Mouse (Mus musculus) myocyte (in vitro differentiated cells): Measurements from ENCODE around the gene Camta1. TPM values are rescaled to one million over a fixed set of nuclear protein-coding genes. Genes with fewer than 3 reads are reported as not detected.

Experiments
- H3K27me3 ChIP-seq: one replicate; pipeline ENCODE4 v1.6.1; 2011; ENCODE audit not compliant: control insufficient read depth, insufficient read depth, insufficient read length
- H3K36me3 ChIP-seq: one replicate; pipeline ENCODE4 v1.6.1; 2011; ENCODE audit not compliant: control insufficient read depth, insufficient read depth
- H3K4me2 ChIP-seq: one replicate; pipeline ENCODE4 v1.6.1; 2011; ENCODE audit warnings: low read depth, control low read depth
- H3K4me3 ChIP-seq: one replicate; pipeline ENCODE4 v1.5.1; 2011; ENCODE audit warnings: mild to moderate bottlenecking, control low read depth, moderate library complexity
- H3K79me2 ChIP-seq: one replicate; pipeline ENCODE4 v1.6.1; 2011; ENCODE audit not compliant: control insufficient read depth, insufficient read depth
- H3ac ChIP-seq: one replicate; pipeline ENCODE4 v1.6.1; 2011; ENCODE audit not compliant: control insufficient read depth, insufficient read length
- CEBPB ChIP-seq: IDR thresholded peaks from 2 replicates; pipeline ENCODE4 v1.6.1; 2011; ENCODE audit warnings: mild to moderate bottlenecking, moderate library complexity; ENCODE audit not compliant: poor library complexity, insufficient read depth, severe bottlenecking
- E2F4 ChIP-seq: IDR thresholded peaks from one replicate; pipeline ENCODE4 v1.6.1; 2011; ENCODE audit warnings: mild to moderate bottlenecking, control low read depth, moderate library complexity; ENCODE audit not compliant: insufficient read depth
- MAX ChIP-seq: IDR thresholded peaks from one replicate; pipeline ENCODE4 v1.6.1; 2011; ENCODE audit warnings: low read depth, mild to moderate bottlenecking, control low read depth
- MYOD1 ChIP-seq, 3 experiments: IDR thresholded peaks; one replicate each; pipeline ENCODE4 v1.6.1; 2011; ENCODE audit warnings: control low read depth in 2 of 3, low read depth in 2 of 3, mild to moderate bottlenecking in 2 of 3, moderate library complexity in 1 of 3; ENCODE audit not compliant: insufficient read length in 2 of 3, control insufficient read depth in 1 of 3
- MYOG ChIP-seq, 3 experiments: IDR thresholded peaks; one replicate each; pipeline ENCODE4 v1.6.1; 2011; ENCODE audit warnings: control low read depth in 2 of 3, low read depth in 2 of 3, mild to moderate bottlenecking in 2 of 3; ENCODE audit not compliant: insufficient read length in 2 of 3, control insufficient read depth in 1 of 3, insufficient read depth in 1 of 3
- POLR2A ChIP-seq: IDR thresholded peaks from one replicate; pipeline ENCODE4 v1.6.1; 2011; ENCODE audit warnings: low read depth, mild to moderate bottlenecking, control low read depth, moderate library complexity; ENCODE audit not compliant: insufficient read length
- POLR2AphosphoS2 ChIP-seq: IDR thresholded peaks from one replicate; pipeline ENCODE4 v1.6.1; 2011; ENCODE audit warnings: low read depth, control low read depth; ENCODE audit not compliant: insufficient read length
- REST ChIP-seq: IDR thresholded peaks from one replicate; pipeline ENCODE4 v1.6.1; 2011; ENCODE audit warnings: mild to moderate bottlenecking, control low read depth, moderate library complexity; ENCODE audit not compliant: insufficient read depth, insufficient read length
- SRF ChIP-seq: IDR thresholded peaks from one replicate; pipeline ENCODE4 v1.6.1; 2011; ENCODE audit warnings: low read depth; ENCODE audit not compliant: control insufficient read depth, insufficient read length
- TCF12 ChIP-seq: IDR thresholded peaks from one replicate; pipeline ENCODE4 v1.6.1; 2011; ENCODE audit warnings: mild to moderate bottlenecking, control low read depth; ENCODE audit not compliant: poor library complexity, insufficient read depth, severe bottlenecking
- TCF3 ChIP-seq: IDR thresholded peaks from one replicate; pipeline ENCODE4 v1.6.1; 2011; ENCODE audit warnings: low read depth, control low read depth; ENCODE audit not compliant: insufficient read length
- USF1 ChIP-seq: IDR thresholded peaks from one replicate; pipeline ENCODE4 v1.6.1; 2011; ENCODE audit warnings: low read depth, mild to moderate bottlenecking, control low read depth, moderate library complexity
- polyA plus RNA-seq: library from polyadenylated mRNA; unstranded; fragments of >200 nt; fragmentation: generic; extraction: Trizol; gene quantifications from one replicate; pipeline ENCODE4 v1.2.1, GENCODE M21; 2012; ENCODE audit warnings: missing spikeins

Gene Camta1
- polyA plus RNA-seq, 1 experiment, result 40.6 TPM

- H3K4me2 ChIP-seq, result no peak within 1 kb of the TSS
- H3ac ChIP-seq, result no peak within 1 kb of the TSS
- no peak within 1 kb of the TSS for H3K4me3 ChIP-seq
- H3K36me3 ChIP-seq, result no peaks in the 10 kb centered on the region
- no peaks in the 10 kb centered on the region for H3K79me2 ChIP-seq
- no peaks in the 10 kb centered on the region for H3K27me3 ChIP-seq
- TF ChIP-seq E2F4 (no peak), SRF (no peak), POLR2AphosphoS2 (no peak), TCF3 (no peak), MYOD1 (IDR thresholded peaks at IDR 0.05; ENCODE audit: control insufficient read depth in 1 of 3, insufficient read length in 2 of 3, low read depth in 2 of 3) (no peak), TCF12 (no peak), MYOG (IDR thresholded peaks at IDR 0.05; ENCODE audit: control insufficient read depth in 1 of 3, insufficient read depth in 1 of 3, insufficient read length in 2 of 3, low read depth in 2 of 3) (no peak), MAX (no peak), CEBPB (no peak), REST (no peak), POLR2A (no peak), USF1 (no peak)
Observed at GRCm38 (mm10) chr4:150996797-150997196, 864.9 kb downstream of the Camta1 start, which contains the start of gene Uts2. Gene Uts2 (plus strand): TSS chr4:150997097.

GRCm38 (mm10) chr4:150990148-150990547, 871.5 kb downstream of the Camta1 start:
- H3K36me3 ChIP-seq, result no peaks in the 10 kb centered on the region
- H3K4me2 ChIP-seq, result no peak overlapping the region
- H3K79me2 ChIP-seq, result no peaks in the 10 kb centered on the region
- H3ac ChIP-seq, result no peak overlapping the region
- no peaks in the 10 kb centered on the region for H3K27me3 ChIP-seq
- TF ChIP-seq E2F4 (no peak), TCF12 (no peak), USF1 (no peak), TCF3 (no peak), REST (no peak), POLR2AphosphoS2 (no peak), CEBPB (no peak)
- H3K4me3 ChIP-seq, result no peak overlapping the region

- H3K4me2 ChIP-seq, result no peak overlapping the region
- H3ac ChIP-seq, result no peak overlapping the region
- H3K4me3 ChIP-seq, result no peak overlapping the region
- H3K27me3 ChIP-seq, result no peaks in the 10 kb centered on the region
- no peaks in the 10 kb centered on the region for H3K79me2 ChIP-seq
- TF ChIP-seq TCF3 (no peak), TCF12 (no peak), MAX (no peak), POLR2AphosphoS2 (no peak), POLR2A (no peak)
- no peaks in the 10 kb centered on the region for H3K36me3 ChIP-seq
Observed at GRCm38 (mm10) chr4:150980153-150980552, 881.5 kb downstream of the Camta1 start.

GRCm38 (mm10) chr4:150979455-150979854, 882.2 kb downstream of the Camta1 start:
- no peaks in the 10 kb centered on the region for H3K27me3 ChIP-seq
- no peaks in the 10 kb centered on the region for H3K79me2 ChIP-seq
- no peak overlapping the region for H3K4me2 ChIP-seq
- TF ChIP-seq MYOD1 (IDR thresholded peaks at IDR 0.05; ENCODE audit: control insufficient read depth in 1 of 3, insufficient read length in 2 of 3, low read depth in 2 of 3), result no peak
- TF ChIP-seq MYOG (IDR thresholded peaks at IDR 0.05; ENCODE audit: control insufficient read depth in 1 of 3, insufficient read depth in 1 of 3, insufficient read length in 2 of 3, low read depth in 2 of 3), result no peak
- TF ChIP-seq TCF3, result no peak
- TF ChIP-seq CEBPB, result no peak
- TF ChIP-seq MAX, result no peak
- no peak for TF ChIP-seq USF1
- no peak for TF ChIP-seq POLR2AphosphoS2
- TF ChIP-seq POLR2A, result no peak
- TF ChIP-seq TCF12, result no peak
- TF ChIP-seq REST, result no peak
- TF ChIP-seq E2F4, result no peak
- no peak for TF ChIP-seq SRF
- no peak overlapping the region for H3K4me3 ChIP-seq
- H3K36me3 ChIP-seq, result no peaks in the 10 kb centered on the region
- no peak overlapping the region for H3ac ChIP-seq

- Histone ChIP-seq H3ac (no peak overlapping the region), H3K4me2 (no peak overlapping the region), H3K79me2 (no peaks in the 10 kb centered on the region), H3K4me3 (no peak overlapping the region), H3K36me3 (no peaks in the 10 kb centered on the region), H3K27me3 (no peaks in the 10 kb centered on the region)
- TF ChIP-seq POLR2A (no peak), CEBPB (no peak), E2F4 (no peak), TCF12 (no peak), REST (no peak), POLR2AphosphoS2 (no peak), USF1 (no peak), MAX (no peak), MYOD1 (IDR thresholded peaks at IDR 0.05; ENCODE audit: control insufficient read depth in 1 of 3, insufficient read length in 2 of 3, low read depth in 2 of 3) (no peak), SRF (no peak), MYOG (IDR thresholded peaks at IDR 0.05; ENCODE audit: control insufficient read depth in 1 of 3, insufficient read depth in 1 of 3, insufficient read length in 2 of 3, low read depth in 2 of 3) (no peak), TCF3 (no peak)
Observed at GRCm38 (mm10) chr4:150978156-150978910, 883.3 kb downstream of the Camta1 start.
